Mouse (Mus musculus) embryo, embryonic 11.5 days (tissue): ENCODE data around the gene Mast3.
"Not testable (repeated sequence)": the region's sequence is repeated elsewhere in the genome, so short reads cannot be mapped to it uniquely, and the experiment has no call there.

ENCODE experiments used
- DNase-seq: peaks from one replicate; pipeline ENCODE4 v3.0.0-alpha.2; 2012; ENCODE audit warnings: low read depth, low spot score

Gene Mast3

DNA sequence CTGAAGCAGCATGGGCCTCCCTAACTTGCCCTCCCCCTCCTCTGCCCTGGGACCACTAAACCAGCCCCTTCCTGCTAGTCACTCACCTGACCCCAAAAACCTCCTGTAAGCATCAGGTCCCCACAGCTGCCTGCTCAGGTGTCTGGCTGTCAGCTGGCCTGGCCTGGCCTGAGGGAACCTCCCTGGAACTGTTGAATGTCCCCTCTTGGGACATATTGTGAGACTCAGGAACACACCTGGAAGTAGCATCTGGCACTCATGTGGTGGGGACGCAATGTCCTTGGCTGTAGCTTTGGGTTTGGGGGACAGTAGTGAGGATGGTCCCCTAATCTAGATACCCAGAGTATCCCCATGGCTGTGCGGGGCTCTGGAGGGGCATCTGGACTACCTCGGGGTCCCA lies 29.2 kb upstream of the Mast3 start:
- no peak for DNase-seq

DNA sequence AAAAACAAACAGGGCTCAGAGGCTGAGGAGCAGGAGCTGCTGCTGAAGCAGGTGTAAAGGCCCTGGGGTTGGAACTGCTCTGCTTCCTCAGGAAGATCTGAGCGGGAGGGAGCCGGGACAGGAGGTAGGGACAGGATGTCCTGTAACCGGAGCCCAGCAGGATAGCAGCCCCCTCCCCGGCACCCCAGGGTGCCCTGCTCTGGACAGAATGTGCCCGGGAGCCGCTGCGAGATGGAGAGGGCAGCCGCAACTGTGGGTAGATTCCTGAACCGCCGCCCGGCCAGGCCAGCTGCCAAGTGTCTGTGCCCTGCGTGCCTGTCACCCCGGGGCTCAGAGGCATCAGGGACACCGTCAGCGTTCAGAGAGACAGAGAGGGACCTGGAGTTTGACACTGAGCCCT lies 28.7 kb upstream of the Mast3 start:
- DNase-seq: no peak

- DNase-seq: no peak
Measured at GRCm38 (mm10) chr8:70833018-70833482, 28.2 kb upstream of the Mast3 start.

- DNase-seq: no peak
Measured at GRCm38 (mm10) chr8:70832371-70832770, 27.5 kb upstream of the Mast3 start.

- DNase-seq: no peak
Measured at GRCm38 (mm10) chr8:70831517-70831916, 26.7 kb upstream of the Mast3 start.

DNA sequence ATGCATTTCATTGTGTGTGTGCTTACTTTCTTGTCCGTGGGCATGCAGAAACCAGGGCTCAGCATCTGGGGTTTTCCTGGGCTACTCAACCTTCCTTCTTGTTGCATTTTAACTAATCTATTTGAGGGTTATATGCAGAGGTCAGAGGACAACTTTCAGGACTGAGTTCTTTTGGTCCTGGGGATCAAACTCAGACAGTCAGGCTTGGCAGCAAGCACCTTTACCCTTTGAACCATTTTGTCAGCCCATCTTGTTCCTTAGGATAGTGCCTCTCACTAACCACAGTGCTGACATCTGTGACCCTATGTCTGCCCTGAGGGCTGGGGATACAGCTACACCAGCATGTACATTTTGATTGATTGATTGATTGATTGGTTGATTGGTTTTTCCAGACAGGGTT lies 22.9 kb upstream of the Mast3 start:
- DNase-seq: no peak

GRCm38 (mm10) chr8:70827010-70827409 lies 22.2 kb upstream of the Mast3 start:
- no peak for DNase-seq

DNA sequence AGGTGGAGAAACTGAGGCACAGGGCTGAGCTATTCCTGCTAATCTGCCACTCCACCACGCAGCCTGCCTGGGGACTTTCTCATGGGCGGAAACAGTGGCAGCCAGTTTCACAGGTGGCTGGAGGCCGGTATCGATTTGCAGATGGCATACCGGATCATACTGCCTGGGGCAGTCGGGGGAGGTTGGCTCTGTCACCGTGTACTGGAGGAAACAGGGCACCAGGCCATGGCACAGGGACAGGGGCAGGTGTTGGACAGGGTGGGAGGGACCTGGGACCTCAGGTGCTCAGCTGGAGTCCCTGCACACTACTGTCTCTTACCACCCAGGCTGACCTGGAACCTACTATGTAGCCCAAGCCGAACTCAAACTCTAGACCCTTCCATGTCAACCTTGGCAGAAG lies 21.0 kb upstream of the Mast3 start:
- no peak for DNase-seq

GRCm38 (mm10) chr8:70823802-70824201 lies 18.9 kb upstream of the Mast3 start:
- DNase-seq: no peak

DNA sequence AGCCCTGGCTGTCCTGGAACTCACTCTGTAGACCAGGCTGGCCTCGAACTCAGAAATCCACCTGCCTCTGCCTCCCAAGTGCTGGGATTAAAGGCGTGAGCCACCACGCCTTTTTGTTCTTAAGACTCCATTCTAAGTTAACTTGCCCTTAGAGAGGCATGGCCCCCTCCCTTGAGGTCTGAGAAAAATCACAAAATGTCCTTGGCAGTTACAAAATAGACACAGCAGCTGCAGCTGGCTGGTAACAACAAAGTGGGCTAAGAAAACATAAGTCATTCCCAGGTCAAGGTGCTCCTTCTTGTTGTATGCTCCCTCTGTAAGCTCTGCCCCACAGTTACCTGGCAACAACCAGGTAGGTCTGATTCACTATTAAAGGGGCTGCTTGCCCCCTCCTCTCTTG lies 17.7 kb upstream of the Mast3 start:
- not testable (repeated sequence) for DNase-seq

GRCm38 (mm10) chr8:70821992-70822391 lies 17.1 kb upstream of the Mast3 start:
- DNase-seq: no peak

DNA sequence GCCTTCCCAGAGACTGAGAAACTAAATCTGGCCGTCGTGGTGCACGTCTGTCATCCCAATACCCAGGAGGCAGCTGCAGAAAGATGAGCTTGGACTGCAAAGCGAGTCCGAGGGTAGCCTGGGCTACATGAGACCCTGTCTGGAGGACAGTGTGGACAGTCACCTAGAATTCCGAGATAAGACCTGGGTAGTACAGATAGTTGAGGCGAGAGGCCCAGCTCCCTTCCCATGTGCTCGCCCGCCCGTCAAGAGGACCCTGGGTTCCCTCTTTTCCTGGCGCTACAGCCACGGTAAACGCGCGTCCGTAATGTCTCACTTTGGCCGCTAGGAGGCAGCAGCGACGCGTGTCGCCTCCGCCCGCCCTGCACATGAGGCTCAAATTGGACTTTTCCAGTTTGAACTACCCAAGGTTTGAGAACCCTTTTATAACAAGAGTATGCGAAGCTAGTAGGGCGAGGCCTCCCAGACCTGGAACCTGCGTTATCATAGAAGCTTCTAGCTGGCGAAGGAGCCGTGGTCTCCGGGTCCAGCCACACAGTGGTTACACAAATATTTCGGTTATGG lies 16.6 kb upstream of the Mast3 start:
- peak; percentile 64 for DNase-seq

- no peak for DNase-seq
Measured at GRCm38 (mm10) chr8:70820101-70820935, 15.5 kb upstream of the Mast3 start.

DNA sequence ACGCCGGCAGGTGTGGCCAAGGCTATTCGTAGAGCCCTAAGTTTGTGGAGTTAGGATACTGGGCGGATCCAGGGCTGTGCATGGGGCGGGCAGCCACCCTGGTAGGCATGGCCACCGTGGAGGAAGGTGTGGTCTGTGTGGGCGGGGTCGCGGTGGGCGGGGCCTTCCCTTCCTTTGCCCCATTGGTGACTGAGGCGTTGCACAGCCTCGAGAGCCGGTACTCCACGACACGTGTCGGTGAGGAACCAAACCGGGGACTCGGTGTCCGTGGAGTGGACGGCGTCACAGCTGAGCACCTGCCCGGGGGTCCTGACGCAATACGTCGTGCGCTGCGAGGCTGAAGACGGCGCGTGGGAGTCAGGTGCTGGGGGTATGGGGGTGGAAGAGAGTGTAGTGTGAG lies 11.8 kb upstream of the Mast3 start:
- DNase-seq: no peak

GRCm38 (mm10) chr8:70812885-70813284 lies 8.0 kb upstream of the Mast3 start:
- DNase-seq: no peak

GRCm38 (mm10) chr8:70812055-70812454 lies 7.2 kb upstream of the Mast3 start:
- DNase-seq: no peak

DNA sequence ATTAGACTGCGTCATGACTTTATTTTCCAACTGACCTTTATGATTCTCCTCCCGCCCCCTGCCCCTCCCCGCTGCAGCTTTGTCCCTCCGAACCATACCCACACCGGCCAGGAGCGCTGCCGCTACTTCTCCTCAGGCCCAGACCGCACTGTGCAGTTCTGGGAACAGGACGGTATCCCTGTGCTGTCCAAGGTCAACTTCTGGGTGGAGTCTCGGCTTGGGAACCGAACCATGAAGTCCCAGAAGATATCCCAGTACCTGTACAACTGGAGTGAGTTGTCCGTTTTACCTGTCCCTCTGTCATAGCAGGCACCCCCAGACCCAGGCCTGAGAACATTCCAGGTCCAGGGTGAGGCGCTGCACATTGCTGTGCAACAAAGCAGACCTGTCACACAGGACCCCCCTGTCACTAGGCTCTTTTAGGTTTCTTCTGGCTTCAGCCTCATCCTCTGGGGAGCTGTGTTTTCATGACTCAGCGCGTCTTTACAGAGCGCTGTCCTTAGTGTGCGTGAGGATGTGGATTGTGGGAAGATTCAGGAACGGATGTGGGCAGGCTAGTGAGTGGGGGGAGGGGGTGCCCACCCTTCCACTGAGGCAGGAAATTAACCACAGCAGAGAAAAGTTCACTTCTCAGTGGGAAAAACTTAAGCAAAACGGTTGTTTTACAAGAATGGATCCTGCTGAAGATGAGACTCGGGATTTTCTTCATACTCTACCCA lies 6.3 kb upstream of the Mast3 start:
- no peak for DNase-seq

GRCm38 (mm10) chr8:70808955-70809701 lies 4.3 kb upstream of the Mast3 start:
- no peak for DNase-seq

DNA sequence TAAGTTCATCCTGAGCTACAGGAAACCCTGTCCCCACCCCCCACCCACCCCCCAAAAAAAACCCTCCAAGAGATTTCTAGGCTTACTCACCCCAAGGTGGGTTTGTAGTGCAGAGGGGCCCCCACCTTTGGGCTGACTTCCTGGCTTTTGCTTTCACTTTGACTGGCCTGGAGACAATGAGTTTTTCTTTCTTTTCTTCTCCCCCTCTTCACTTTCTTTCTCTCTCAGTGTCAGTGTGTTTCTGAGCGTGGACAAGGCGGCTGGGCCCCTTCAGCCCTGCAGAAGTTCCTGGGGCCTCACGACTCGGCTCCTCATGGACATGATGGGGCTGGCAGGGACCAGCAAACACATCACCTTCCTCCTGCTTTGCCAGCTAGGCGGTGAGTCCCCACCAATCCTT lies 3.4 kb upstream of the Mast3 start, which contains the start of gene Il12rb1:
Gene Il12rb1, plus strand, starts transcription at position 211 of the 400 bp plus-strand sequence.
- no peak for DNase-seq

DNA sequence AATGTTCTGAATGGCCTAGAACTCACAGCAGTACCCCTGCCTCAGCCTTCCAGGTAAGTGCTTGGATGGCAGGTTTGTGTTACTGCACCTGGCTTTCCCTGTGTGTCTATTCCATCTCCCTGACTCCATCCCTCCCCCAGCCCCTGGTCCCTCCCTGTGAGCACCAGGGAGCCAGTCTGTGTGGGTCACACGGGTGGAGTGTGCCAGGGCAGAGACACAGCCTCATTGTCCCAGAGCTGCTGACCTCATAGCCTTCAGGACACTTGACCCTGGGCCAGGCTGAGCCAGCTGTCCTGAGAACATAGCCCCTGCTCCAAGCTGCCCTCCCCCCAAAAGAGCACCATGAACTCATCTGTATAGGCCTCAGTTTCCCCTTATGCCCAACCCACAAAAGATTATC lies 2.5 kb upstream of the Mast3 start:
- DNase-seq: no peak

GRCm38 (mm10) chr8:70806541-70806940 lies 1.7 kb upstream of the Mast3 start:
- no peak for DNase-seq
